Mouse (Mus musculus) kidney, postnatal 0 days (tissue): ENCODE measurements around the gene Selenom. TPM values are rescaled to one million over a fixed set of nuclear protein-coding genes. Genes with fewer than 3 reads are reported as not detected.

ENCODE experiments used
- ATAC-seq: fragments of 200-750 bp; cut with Nextera tagmentation; replicated peaks from 2 replicates; pipeline ENCODE4 v1.8.0; 2017; ENCODE audit warnings: low read depth, moderate number of reproducible peaks, moderate TSS enrichment, moderate library complexity; ENCODE audit not compliant: low FRiP score
- DNase-seq: peaks from one replicate; pipeline ENCODE4 v3.0.0-alpha.2; 2016; ENCODE audit warnings: low spot score
- H3K27ac ChIP-seq: fragments of 300-500 bp; sonication (generic); 2 replicates; pipeline ENCODE4 v1.5.1; 2014; ENCODE audit warnings: mild to moderate bottlenecking
- H3K27me3 ChIP-seq: fragments of 300-500 bp; sonication (generic); 2 replicates; pipeline ENCODE4 v1.6.1; 2014; ENCODE audit warnings: low read length, mixed read lengths; ENCODE audit not compliant: insufficient read depth
- H3K36me3 ChIP-seq: fragments of 300-500 bp; sonication (generic); 2 replicates; pipeline ENCODE4 v1.6.1; 2014; ENCODE audit warnings: low read length, mixed read lengths; ENCODE audit not compliant: insufficient read depth
- H3K4me1 ChIP-seq: fragments of 300-500 bp; sonication (generic); replicated peaks from 2 replicates; pipeline ENCODE4 v1.6.1; 2014; ENCODE audit warnings: antibody characterized with exemption, low read length, mixed read lengths; ENCODE audit not compliant: insufficient read depth
- H3K4me2 ChIP-seq: fragments of 300-500 bp; sonication (generic); 2 replicates; pipeline ENCODE4 v1.6.1; 2014; ENCODE audit warnings: mild to moderate bottlenecking, low read length, moderate library complexity, mixed read lengths
- H3K4me3 ChIP-seq: fragments of 300-500 bp; sonication (generic); replicated peaks from 2 replicates; pipeline ENCODE4 v1.5.1; 2014; ENCODE audit warnings: low read depth, low read length
- H3K9ac ChIP-seq: fragments of 300-500 bp; sonication (generic); 2 replicates; pipeline ENCODE4 v1.6.1; 2014; ENCODE audit warnings: low read depth, low read length
- H3K9me3 ChIP-seq: fragments of 300-500 bp; sonication (generic); replicated peaks from 2 replicates; pipeline ENCODE4 v1.6.1; 2016; ENCODE audit warnings: low read length, inconsistent platforms, mixed read lengths
- CTCF ChIP-seq: IDR thresholded peaks from 2 replicates; pipeline ENCODE4 v1.5.1; 2016; ENCODE audit warnings: antibody characterized with exemption, low read depth, mild to moderate bottlenecking, moderate library complexity
- WGBS: fragments of 180-500 bp; shearing (Covaris S2); extraction: QIAGEN DNeasy Blood & Tissue Kit; methylation state at CpG from one replicate; pipeline ENCODE4 v1.1.7; 2014; 5-methylcytosine and 5-hydroxymethylcytosine counted together
- polyA plus RNA-seq: library from polyadenylated mRNA; unstranded; fragments of >200 nt; fragmentation: Nextera tagmentation; extraction: Ambion mirVana; gene quantifications from 2 replicates; pipeline ENCODE4 v1.2.1, GENCODE M21; 2015

Gene Selenom
- polyA plus RNA-seq, 1 experiment from 2014 or later: 124 TPM

- Histone ChIP-seq H3K4me1 (peaks cover 6% of the 10 kb centered on the region; the same call in 1 of the 2 replicates), H3K27me3 (no peaks in the 10 kb centered on the region), H3K27ac (no peak overlapping the region), H3K4me3 (no peak overlapping the region), H3K36me3 (peaks cover 77% of the 10 kb centered on the region), H3K9me3 (no peaks in the 10 kb centered on the region), H3K4me2 (no peak overlapping the region), H3K9ac (no peak overlapping the region)
- TF ChIP-seq CTCF: no peak
- WGBS: 94% methylated on average over 17 of the region's 17 CpGs
- ATAC-seq: no peak
- no peak for DNase-seq
Observed at GRCm38 (mm10) chr11:3522285-3523000, 8.0 kb downstream of the Selenom start.

DNA sequence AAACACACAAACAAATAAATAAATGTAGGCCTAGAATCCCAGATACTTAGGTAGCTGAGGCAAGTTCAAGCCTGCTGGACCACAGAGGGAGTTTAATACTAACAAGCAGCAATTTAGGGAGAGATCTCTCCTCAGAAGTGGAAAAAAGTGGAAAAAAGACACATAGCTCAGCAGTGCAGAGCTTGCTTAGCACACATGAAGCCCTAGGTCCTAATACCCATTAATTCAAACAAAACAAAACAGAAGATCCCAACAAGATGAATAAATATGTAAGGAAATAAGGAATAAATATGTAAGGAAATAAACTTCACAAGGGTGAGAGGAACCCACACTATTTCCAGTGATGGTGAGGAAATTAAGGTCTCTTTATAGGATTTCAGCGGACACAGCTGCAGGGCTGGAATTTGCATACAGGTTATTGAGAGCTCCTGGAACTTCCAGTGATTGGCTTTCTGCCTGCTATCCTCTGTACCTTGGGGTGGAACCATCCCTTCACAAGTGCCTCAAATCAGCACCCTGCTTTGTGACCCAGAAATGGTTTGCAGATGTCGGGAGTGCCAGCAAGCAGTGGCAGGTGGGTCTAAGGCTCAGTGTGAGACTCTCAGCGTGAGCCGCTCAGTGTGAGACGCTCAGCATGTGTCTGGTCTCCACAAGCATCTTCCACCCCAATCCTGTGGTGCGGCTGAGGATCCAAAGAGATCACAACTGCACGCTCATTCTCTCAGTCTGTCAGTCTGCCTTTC lies 9.5 kb downstream of the Selenom start:
- no peak overlapping the region for H3K4me3 ChIP-seq
- no peaks in the 10 kb centered on the region for H3K4me1 ChIP-seq
- TF ChIP-seq CTCF: no peak
- DNase-seq (no peak), ATAC-seq (no peak)
- peaks cover 93% of the 10 kb centered on the region for H3K36me3 ChIP-seq
- H3K27ac ChIP-seq: no peak overlapping the region
- 93% methylated on average over 7 of the region's 7 CpGs for WGBS
- H3K27me3 ChIP-seq: no peaks in the 10 kb centered on the region
- H3K9ac ChIP-seq: no peak overlapping the region
- no peaks in the 10 kb centered on the region for H3K9me3 ChIP-seq
- H3K4me2 ChIP-seq: no peak overlapping the region

DNA sequence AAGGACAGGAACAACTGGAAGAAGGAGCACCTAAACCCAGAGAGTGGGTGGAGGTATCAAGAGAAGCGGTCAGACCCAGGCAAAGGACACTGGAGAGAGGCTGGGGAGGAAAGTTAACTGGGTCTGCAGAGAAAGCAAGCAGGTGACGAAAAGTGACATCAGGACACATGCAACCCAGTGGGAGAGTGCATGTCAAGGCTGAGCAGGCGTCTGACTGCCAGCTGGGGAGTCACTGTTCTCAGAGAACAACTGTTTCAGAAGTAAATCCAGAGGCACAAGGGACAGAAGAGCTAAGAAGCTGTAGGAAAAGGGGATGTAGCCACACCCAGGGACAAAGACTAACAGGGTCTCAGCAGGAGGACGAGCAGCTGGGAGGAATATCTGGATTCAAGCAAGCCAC lies 11.1 kb downstream of the Selenom start:
- Histone ChIP-seq H3K9me3 (no peaks in the 10 kb centered on the region), H3K4me1 (no peaks in the 10 kb centered on the region), H3K27me3 (no peaks in the 10 kb centered on the region), H3K9ac (no peak overlapping the region), H3K36me3 (peaks cover 94% of the 10 kb centered on the region), H3K4me3 (no peak overlapping the region), H3K4me2 (no peak overlapping the region), H3K27ac (no peak overlapping the region)
- 86% methylated on average over 4 of the region's 4 CpGs for whole genome bisulfite sequencing
- DNase-seq: no peak
- ATAC-seq: no peak
- TF ChIP-seq CTCF: no peak

DNA sequence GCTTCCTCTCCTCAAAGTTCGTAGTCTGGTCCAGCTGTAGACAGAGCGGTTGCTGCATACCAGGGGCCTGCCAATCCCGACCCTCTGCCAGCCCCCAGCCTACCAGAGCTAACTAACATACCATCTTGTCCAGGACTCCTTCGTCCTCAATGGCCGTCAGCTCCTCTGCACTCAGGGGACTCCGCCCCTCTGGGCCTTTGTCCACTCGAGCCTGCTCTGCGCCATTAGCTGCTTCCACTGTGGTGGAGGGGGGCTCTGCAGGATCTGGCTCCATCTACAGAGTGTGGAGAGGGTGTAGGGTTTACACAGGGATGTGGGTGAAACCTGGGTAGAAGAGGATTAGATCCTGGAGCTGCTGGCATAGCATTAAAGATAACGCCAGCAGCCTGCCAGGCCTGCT lies 11.7 kb downstream of the Selenom start:
- no peak for ATAC-seq

DNA sequence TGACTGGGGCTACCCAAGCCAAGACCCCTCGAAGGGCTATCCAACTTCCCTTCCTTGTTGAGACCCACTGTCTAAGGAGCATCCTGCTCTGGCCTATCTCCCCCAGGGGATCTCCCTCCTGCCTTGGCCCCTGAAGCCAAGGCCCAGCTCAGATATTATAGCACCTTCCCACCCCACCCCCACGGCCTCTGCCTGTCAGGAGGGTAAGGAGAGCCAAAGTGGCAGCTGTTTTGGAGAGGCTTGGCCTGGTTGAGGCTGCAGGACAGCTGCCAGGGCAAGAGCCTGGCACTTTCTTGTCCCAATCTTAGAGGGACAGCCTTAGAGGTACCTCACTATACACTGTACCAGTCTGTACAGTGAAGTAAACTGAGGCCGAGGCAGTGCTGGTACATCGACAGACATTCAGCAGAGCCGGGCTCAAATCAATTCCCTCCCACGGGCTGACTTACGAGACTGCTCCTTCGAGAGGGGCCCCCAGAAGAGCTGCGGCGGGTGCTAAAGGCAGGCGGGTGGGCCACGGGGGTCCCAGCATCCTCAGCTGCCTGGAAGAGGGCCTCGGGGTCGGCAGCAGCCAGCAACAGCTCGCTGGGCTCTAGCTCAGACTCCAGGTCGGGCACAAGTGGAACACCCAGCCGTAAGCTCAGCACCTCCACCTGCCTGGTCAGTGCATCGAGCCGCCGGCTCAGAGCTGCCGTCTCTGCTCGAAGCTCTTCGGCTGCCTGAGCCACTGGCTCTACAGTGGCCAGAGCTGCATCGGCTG lies 12.7 kb downstream of the Selenom start:
- TF ChIP-seq CTCF: no peak
- no peak overlapping the region for H3K4me3 ChIP-seq
- ATAC-seq (no peak), DNase-seq (no peak)
- WGBS: 87% methylated on average over 24 of the region's 24 CpGs
- H3K36me3 ChIP-seq: peaks cover 95% of the 10 kb centered on the region
- H3K4me1 ChIP-seq: no peaks in the 10 kb centered on the region
- no peaks in the 10 kb centered on the region for H3K27me3 ChIP-seq
- no peak overlapping the region for H3K9ac ChIP-seq
- no peak overlapping the region for H3K4me2 ChIP-seq
- no peaks in the 10 kb centered on the region for H3K9me3 ChIP-seq
- no peak overlapping the region for H3K27ac ChIP-seq

More for the DNA sequence above, 11.7 kb downstream of the Selenom start:
- H3K27ac ChIP-seq: no peak overlapping the region
- no peak for DNase-seq
- H3K9ac ChIP-seq: no peak overlapping the region
- no peaks in the 10 kb centered on the region for H3K27me3 ChIP-seq
- no peaks in the 10 kb centered on the region for H3K4me1 ChIP-seq
- WGBS: 82% methylated on average over 9 of the region's 9 CpGs
- no peak overlapping the region for H3K4me3 ChIP-seq
- H3K4me2 ChIP-seq: no peak overlapping the region
- H3K36me3 ChIP-seq: peaks cover 94% of the 10 kb centered on the region
- no peak for TF ChIP-seq CTCF
- no peaks in the 10 kb centered on the region for H3K9me3 ChIP-seq

DNA sequence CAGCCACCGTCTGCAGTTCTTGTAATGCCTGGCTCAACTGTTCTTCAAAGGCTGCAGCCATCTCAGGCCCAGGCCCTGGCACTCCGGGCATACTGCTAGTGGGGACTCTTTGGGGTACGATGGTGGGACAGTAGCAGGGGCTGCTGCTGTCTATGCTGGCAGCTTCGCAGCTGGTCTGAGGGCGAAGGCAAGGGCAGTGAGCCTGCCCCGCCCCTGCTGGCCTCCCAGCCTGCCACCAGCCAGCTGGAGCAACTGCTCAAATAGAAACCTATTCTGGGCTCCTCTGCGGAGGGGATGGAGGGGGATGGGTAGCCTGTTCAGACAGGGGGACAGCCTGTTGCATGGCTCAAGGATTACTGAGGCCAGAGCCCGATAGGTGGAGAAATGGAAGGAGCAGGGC lies 13.3 kb downstream of the Selenom start:
- no peak for DNase-seq
- Histone ChIP-seq H3K27me3 (no peaks in the 10 kb centered on the region), H3K4me3 (no peak overlapping the region), H3K4me2 (no peak overlapping the region), H3K9ac (no peak overlapping the region), H3K27ac (no peak overlapping the region), H3K4me1 (no peaks in the 10 kb centered on the region), H3K36me3 (peaks cover 95% of the 10 kb centered on the region), H3K9me3 (no peaks in the 10 kb centered on the region)
- 89% methylated on average over 8 of the region's 8 CpGs for WGBS
- no peak for TF ChIP-seq CTCF
- ATAC-seq: no peak
